Mouse (Mus musculus) liver, postnatal 0 days (tissue): ENCODE results near the gene St8sia2.

Experiments
- CTCF ChIP-seq: sonication (generic); IDR thresholded peaks from 2 replicates; pipeline ENCODE4 v1.5.1; 2016; ENCODE audit warnings: antibody characterized with exemption, low read depth
- EP300 ChIP-seq: IDR thresholded peaks from 2 replicates; pipeline ENCODE4 v1.6.1; 2016; ENCODE audit warnings: antibody characterized with exemption, low read depth, mild to moderate bottlenecking

- TF ChIP-seq CTCF = no peak
- TF ChIP-seq EP300 = no peak
These were observed 24.1 kb downstream of the St8sia2 start for GRCm38 (mm10) chr7:73989366-73989765.
